Mouse (Mus musculus) forebrain, embryonic 12.5 days (tissue): Measurements from ENCODE around the gene Lypd6. TPM values are rescaled to one million over a fixed set of nuclear protein-coding genes. Genes with fewer than 3 reads are reported as not detected.

Source experiments
- ATAC-seq: fragments of 200-750 bp; cut with Nextera tagmentation; 2 replicates; pipeline ENCODE4 v1.8.0; 2017; ENCODE audit warnings: moderate TSS enrichment; ENCODE audit not compliant: low FRiP score
- H3K27ac ChIP-seq: fragments of 300-500 bp; sonication (generic); 2 replicates; pipeline ENCODE4 v1.5.1; 2016; ENCODE audit warnings: mild to moderate bottlenecking
- H3K27me3 ChIP-seq: fragments of 300-500 bp; sonication (generic); 2 replicates; pipeline ENCODE4 v1.6.1; 2016; ENCODE audit warnings: mild to moderate bottlenecking
- H3K36me3 ChIP-seq: fragments of 300-500 bp; sonication (generic); replicated peaks from 2 replicates; pipeline ENCODE4 v1.6.1; 2016; ENCODE audit warnings: mild to moderate bottlenecking
- H3K4me1 ChIP-seq: fragments of 300-500 bp; sonication (generic); 2 replicates; pipeline ENCODE4 v1.6.1; 2016
- H3K4me2 ChIP-seq: fragments of 300-500 bp; sonication (generic); 2 replicates; pipeline ENCODE4 v1.6.1; 2016; ENCODE audit warnings: mild to moderate bottlenecking, moderate library complexity
- H3K4me3 ChIP-seq: fragments of 300-500 bp; sonication (generic); replicated peaks from 2 replicates; pipeline ENCODE4 v1.5.1; 2016; ENCODE audit warnings: mild to moderate bottlenecking
- H3K9ac ChIP-seq: fragments of 300-500 bp; sonication (generic); 2 replicates; pipeline ENCODE4 v1.6.1; 2016; ENCODE audit warnings: mild to moderate bottlenecking
- H3K9me3 ChIP-seq: fragments of 300-500 bp; sonication (generic); 2 replicates; pipeline ENCODE4 v1.6.1; 2016
- WGBS: fragments of 180-500 bp; shearing (Covaris S2); methylation state at CpG from one replicate; pipeline ENCODE4 v1.1.7; 2016; 5-methylcytosine and 5-hydroxymethylcytosine counted together
- polyA plus RNA-seq: library from polyadenylated mRNA; unstranded; fragments of >200 nt; fragmentation: Nextera tagmentation; extraction: Ambion mirVana; gene quantifications from 2 replicates; pipeline ENCODE4 v1.2.1, GENCODE M21; 2016

Gene Lypd6
- 8.2 and 9.6 TPM in 2 replicates for polyA plus RNA-seq

GRCm38 (mm10) chr2:50066246-50066967, at the start of gene Lypd6:
Gene Lypd6, plus strand, starts transcription at chr2:50066429.
- ATAC-seq, result peak; percentile 96
- Histone ChIP-seq H3K4me3 (peak within 1 kb of the TSS; percentile 71), H3K36me3 (no peaks in the 10 kb centered on the region), H3K9ac (peak within 1 kb of the TSS; percentile 66), H3K27ac (peak within 1 kb of the TSS; percentile 42; the same call in 1 of the 2 replicates), H3K4me2 (peak within 1 kb of the TSS; percentile 92), H3K4me1 (peaks cover 13% of the 10 kb centered on the region), H3K9me3 (no peaks in the 10 kb centered on the region), H3K27me3 (peaks cover 9% of the 10 kb centered on the region; the same call in 1 of the 2 replicates)
- under 1% methylated on average over 75 of the region's 76 CpGs for WGBS

- Histone ChIP-seq H3K27me3 (no peaks in the 10 kb centered on the region), H3K4me3 (no peak overlapping the region), H3K4me2 (no peak overlapping the region), H3K9me3 (no peaks in the 10 kb centered on the region), H3K9ac (no peak overlapping the region), H3K27ac (no peak overlapping the region), H3K36me3 (no peaks in the 10 kb centered on the region), H3K4me1 (no peaks in the 10 kb centered on the region)
- no peak for ATAC-seq
- 83% methylated on average over 1 of the region's 1 CpGs for WGBS
Measured at GRCm38 (mm10) chr2:50019477-50019876, 46.8 kb upstream of the Lypd6 start.

DNA sequence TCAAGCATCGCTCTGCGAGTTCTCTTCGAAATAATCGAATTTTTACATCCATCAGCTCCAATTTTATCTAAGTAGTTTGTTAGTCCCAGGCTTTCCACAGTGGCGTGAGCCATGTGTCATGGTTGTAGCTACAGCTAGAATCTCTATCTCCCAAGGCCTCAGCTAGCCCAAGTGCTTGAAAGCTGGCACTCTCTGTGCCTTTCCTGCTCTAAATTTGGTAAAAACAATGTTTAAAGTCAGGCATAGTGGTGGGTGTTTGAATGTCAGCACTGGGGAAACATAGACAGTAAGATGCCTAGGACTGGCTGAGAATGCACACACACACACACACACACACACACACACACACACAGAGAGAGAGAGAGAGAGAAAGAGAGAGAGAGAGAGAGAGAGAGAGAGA, 40.7 kb upstream of the Lypd6 start:
- no peaks in the 10 kb centered on the region for H3K9me3 ChIP-seq
- H3K27ac ChIP-seq, result no peak overlapping the region
- no peak for ATAC-seq
- no peaks in the 10 kb centered on the region for H3K27me3 ChIP-seq
- H3K4me1 ChIP-seq, result no peaks in the 10 kb centered on the region
- 94% methylated on average over 5 of the region's 5 CpGs for WGBS
- no peak overlapping the region for H3K9ac ChIP-seq
- no peak overlapping the region for H3K4me2 ChIP-seq
- no peaks in the 10 kb centered on the region for H3K36me3 ChIP-seq
- no peak overlapping the region for H3K4me3 ChIP-seq

- no peaks in the 10 kb centered on the region for H3K9me3 ChIP-seq
- H3K4me2 ChIP-seq, result no peak overlapping the region
- H3K4me1 ChIP-seq, result no peaks in the 10 kb centered on the region
- no peak overlapping the region for H3K9ac ChIP-seq
- H3K36me3 ChIP-seq, result no peaks in the 10 kb centered on the region
- H3K27ac ChIP-seq, result no peak overlapping the region
- no peak overlapping the region for H3K4me3 ChIP-seq
- no peak for ATAC-seq
- H3K27me3 ChIP-seq, result no peaks in the 10 kb centered on the region
- WGBS, result 76% methylated on average over 8 of the region's 8 CpGs
Measured at GRCm38 (mm10) chr2:50028930-50029329, 37.3 kb upstream of the Lypd6 start.

GRCm38 (mm10) chr2:50044170-50044870, 21.9 kb upstream of the Lypd6 start:
- peak; percentile 83; the same call in 1 of the 2 replicates for ATAC-seq
- Histone ChIP-seq H3K27ac (no peak overlapping the region), H3K27me3 (0 out of 2 replicates have a peak, but pooled peaks cover 3% of the 10 kb centered on the region), H3K9ac (no peak overlapping the region), H3K9me3 (no peaks in the 10 kb centered on the region), H3K4me3 (no peak overlapping the region), H3K4me2 (no peak overlapping the region), H3K36me3 (no peaks in the 10 kb centered on the region), H3K4me1 (no peaks in the 10 kb centered on the region; the same call in 1 of the 2 replicates)
- WGBS, result 26% methylated on average over 7 of the region's 7 CpGs

DNA sequence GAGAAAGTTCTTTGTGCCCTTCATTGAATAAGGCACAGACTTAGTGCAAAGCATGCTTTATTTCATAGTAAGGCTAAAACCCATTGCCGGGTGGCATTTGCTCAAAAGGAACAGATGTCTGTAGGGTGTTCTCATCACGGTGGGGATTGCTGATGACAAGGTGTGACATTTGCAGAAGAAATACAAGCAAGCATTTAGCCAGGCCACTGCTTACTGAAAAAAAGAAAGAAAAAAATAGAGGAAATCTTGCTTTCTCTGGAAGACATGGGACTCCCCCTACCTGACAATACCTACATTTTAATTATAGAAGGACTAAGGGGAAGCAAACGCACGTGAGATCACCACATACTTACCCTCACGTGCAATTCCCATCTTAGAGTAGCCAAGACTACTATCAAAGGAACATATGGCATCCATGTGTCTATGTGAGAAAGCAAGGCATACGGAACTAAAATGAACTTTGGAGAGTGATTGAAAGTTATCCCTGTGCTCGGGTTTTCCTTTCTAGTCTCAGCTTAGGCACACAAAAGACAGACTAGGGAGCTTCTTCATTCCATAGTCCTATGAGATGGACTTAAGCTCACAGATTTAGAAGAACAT, 21.3 kb upstream of the Lypd6 start:
- Histone ChIP-seq H3K4me1 (no peaks in the 10 kb centered on the region; the same call in 1 of the 2 replicates), H3K4me2 (no peak overlapping the region), H3K36me3 (no peaks in the 10 kb centered on the region), H3K9ac (no peak overlapping the region), H3K27ac (peak overlapping the region; percentile 63), H3K9me3 (no peaks in the 10 kb centered on the region), H3K27me3 (0 out of 2 replicates have a peak, but pooled peaks cover 3% of the 10 kb centered on the region), H3K4me3 (no peak overlapping the region)
- peak; percentile 81; the same call in 1 of the 2 replicates for ATAC-seq
- 37% methylated on average over 7 of the region's 7 CpGs for WGBS

DNA sequence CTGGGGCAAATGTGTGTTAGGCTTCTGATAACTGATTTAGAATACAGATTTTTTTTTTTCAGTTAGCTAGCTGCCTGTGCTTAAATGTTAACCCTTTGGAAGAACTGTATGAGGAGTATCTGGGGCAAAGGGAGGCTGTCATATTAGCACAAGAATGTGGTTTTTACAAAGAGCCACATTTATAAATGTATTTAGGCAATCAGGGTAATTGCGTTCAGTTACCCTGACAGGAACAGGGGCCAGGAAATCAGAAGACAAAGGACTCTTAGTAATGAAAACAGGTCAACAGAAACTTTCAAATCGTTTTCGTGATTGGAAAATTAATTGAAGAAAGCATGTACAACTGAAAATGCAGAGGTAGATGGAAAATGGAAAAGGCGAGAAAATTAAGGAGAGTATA, 20.4 kb upstream of the Lypd6 start:
- H3K4me3 ChIP-seq, result no peak overlapping the region
- H3K27ac ChIP-seq, result peak overlapping the region; percentile 13; the same call in 1 of the 2 replicates
- no peaks in the 10 kb centered on the region; the same call in 1 of the 2 replicates for H3K4me1 ChIP-seq
- H3K9ac ChIP-seq, result no peak overlapping the region
- 0 out of 2 replicates have a peak, but pooled peaks cover 3% of the 10 kb centered on the region for H3K27me3 ChIP-seq
- 62% methylated on average over 4 of the region's 4 CpGs for WGBS
- no peaks in the 10 kb centered on the region for H3K9me3 ChIP-seq
- no peak for ATAC-seq
- H3K4me2 ChIP-seq, result no peak overlapping the region
- H3K36me3 ChIP-seq, result no peaks in the 10 kb centered on the region

GRCm38 (mm10) chr2:50048442-50048841, 17.8 kb upstream of the Lypd6 start:
- H3K4me3 ChIP-seq, result no peak overlapping the region
- no peak for ATAC-seq

DNA sequence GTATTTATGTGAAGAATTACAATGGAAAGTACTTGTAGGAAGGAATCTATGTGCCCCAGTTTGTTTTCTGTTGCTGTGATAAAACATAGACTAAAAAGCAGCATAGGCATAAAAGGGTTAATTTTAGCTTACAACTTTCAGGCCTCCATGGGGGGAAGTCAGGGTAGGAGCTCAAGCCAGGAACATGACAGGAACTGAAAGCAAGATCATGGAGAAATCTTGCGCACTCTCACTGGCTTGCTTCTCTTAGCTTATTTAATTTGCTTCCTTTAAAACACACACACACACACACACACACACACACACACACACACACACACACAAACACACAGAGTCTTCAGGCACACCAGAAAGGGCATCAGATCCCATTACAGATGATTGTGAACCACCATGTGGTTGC, 12.3 kb upstream of the Lypd6 start:
- no peaks in the 10 kb centered on the region for H3K9me3 ChIP-seq
- H3K36me3 ChIP-seq, result no peaks in the 10 kb centered on the region
- WGBS, result 96% methylated on average over 1 of the region's 1 CpGs
- H3K27ac ChIP-seq, result no peak overlapping the region
- no peak overlapping the region for H3K9ac ChIP-seq
- no peaks in the 10 kb centered on the region for H3K4me1 ChIP-seq
- H3K4me3 ChIP-seq, result no peak overlapping the region
- no peak for ATAC-seq
- no peak overlapping the region for H3K4me2 ChIP-seq
- H3K27me3 ChIP-seq, result no peaks in the 10 kb centered on the region

More at GRCm38 (mm10) chr2:50048442-50048841, 17.8 kb upstream of the Lypd6 start:
- Histone ChIP-seq H3K36me3 (no peaks in the 10 kb centered on the region), H3K4me2 (no peak overlapping the region), H3K27me3 (0 out of 2 replicates have a peak, but pooled peaks cover 3% of the 10 kb centered on the region), H3K9ac (no peak overlapping the region), H3K9me3 (no peaks in the 10 kb centered on the region), H3K27ac (no peak overlapping the region), H3K4me1 (no peaks in the 10 kb centered on the region; the same call in 1 of the 2 replicates)

DNA sequence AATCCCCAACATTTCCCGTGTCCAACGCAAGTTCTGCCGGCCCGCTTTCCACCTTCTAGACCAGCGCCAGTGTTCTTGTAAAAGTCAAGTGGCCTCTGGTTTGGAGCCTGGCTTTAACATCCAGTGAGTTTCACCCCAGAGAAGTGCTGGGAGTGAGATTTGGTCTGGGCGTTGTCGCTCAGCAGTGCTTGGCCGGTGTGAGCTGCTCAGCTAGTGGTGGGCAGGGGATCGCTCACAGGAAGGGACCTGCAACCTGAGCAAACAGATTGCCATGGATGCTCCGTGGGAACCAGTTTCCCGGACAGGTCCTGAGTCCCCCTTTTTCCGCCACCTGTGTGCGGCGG, 355 bp upstream of the Lypd6 start:
- peak overlapping the region; percentile 71 for H3K4me3 ChIP-seq
- H3K9me3 ChIP-seq, result no peaks in the 10 kb centered on the region
- H3K9ac ChIP-seq, result peak overlapping the region; percentile 66
- peaks cover 13% of the 10 kb centered on the region for H3K4me1 ChIP-seq
- under 1% methylated on average over 14 of the region's 14 CpGs for WGBS
- no peaks in the 10 kb centered on the region for H3K36me3 ChIP-seq
- peak overlapping the region; percentile 92 for H3K4me2 ChIP-seq
- ATAC-seq, result no peak
- peaks cover 9% of the 10 kb centered on the region; the same call in 1 of the 2 replicates for H3K27me3 ChIP-seq
- peak overlapping the region; percentile 42; the same call in 1 of the 2 replicates for H3K27ac ChIP-seq

DNA sequence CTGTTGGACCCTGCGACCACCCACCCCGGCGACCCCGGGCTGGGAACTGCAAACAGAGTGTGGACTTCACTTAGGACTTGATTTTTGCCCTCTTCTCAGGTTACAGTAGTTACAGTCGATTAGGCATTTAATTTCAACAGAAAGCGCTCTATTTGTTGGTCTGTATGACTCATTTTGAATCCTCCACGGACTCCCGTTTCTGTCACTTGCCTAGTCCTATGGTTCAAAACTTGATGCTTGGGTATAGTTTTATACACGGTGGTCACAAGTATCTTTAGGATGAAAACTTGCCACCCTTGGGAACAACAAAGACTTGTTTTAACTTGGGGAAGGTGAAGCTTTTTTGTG, 713 bp downstream of the Lypd6 start:
- peak overlapping the region; percentile 66 for H3K9ac ChIP-seq
- no peaks in the 10 kb centered on the region for H3K36me3 ChIP-seq
- no peak overlapping the region for H3K27ac ChIP-seq
- H3K27me3 ChIP-seq, result peaks cover 9% of the 10 kb centered on the region; the same call in 1 of the 2 replicates
- no peaks in the 10 kb centered on the region for H3K9me3 ChIP-seq
- H3K4me2 ChIP-seq, result peak overlapping the region; percentile 92
- H3K4me3 ChIP-seq, result peak overlapping the region; percentile 71
- peaks cover 13% of the 10 kb centered on the region for H3K4me1 ChIP-seq
- WGBS, result 2% methylated on average over 9 of the region's 9 CpGs
- no peak for ATAC-seq

DNA sequence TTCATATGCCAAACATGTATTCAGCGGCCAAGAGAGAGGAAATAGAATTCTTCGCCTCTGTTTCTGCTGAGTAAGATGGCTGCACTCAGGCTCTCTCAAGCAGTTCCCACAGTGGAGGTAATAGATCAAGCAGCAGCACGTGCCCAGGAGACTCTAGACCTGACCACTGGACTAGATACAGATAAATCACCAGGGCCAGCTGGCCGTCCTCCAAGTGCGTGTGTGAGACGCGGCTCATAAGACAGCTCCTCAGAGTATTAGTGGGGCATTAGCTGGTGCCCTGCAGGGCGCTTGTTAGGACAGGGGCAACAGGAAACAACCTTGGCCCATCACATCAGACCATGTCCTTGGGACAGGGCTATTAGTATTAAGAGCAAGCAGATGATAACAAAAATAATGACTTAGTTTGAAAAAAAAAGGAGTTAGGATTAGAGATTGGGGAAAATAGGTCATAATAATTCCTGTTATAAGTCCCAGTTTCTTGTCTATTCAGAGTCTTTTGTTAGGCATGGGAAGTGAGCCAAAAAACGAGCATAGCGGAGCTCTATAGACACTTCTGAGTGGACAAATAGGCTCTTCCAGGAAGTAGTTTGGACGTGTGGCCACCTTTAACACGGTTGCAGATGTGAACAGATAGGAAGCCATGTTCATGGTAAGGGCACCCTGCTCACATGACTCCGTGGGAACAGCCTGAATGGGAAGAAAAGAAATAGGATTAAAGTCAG, 3.5 kb downstream of the Lypd6 start:
- 67% methylated on average over 13 of the region's 13 CpGs for WGBS
- peaks cover 13% of the 10 kb centered on the region for H3K4me1 ChIP-seq

More for the DNA sequence above, 3.5 kb downstream of the Lypd6 start:
- no peak overlapping the region for H3K4me3 ChIP-seq
- no peaks in the 10 kb centered on the region for H3K36me3 ChIP-seq
- peaks cover 6% of the 10 kb centered on the region; the same call in 1 of the 2 replicates for H3K27me3 ChIP-seq
- H3K9me3 ChIP-seq, result no peaks in the 10 kb centered on the region
- no peak overlapping the region for H3K4me2 ChIP-seq
- ATAC-seq, result no peak
- H3K9ac ChIP-seq, result no peak overlapping the region
- H3K27ac ChIP-seq, result no peak overlapping the region
